Mouse (Mus musculus) neutrophil, adult 59 days (primary cell): ENCODE data around the gene Clpb. TPM values are rescaled to one million over a fixed set of nuclear protein-coding genes. Genes with fewer than 3 reads are reported as not detected.

Experiments
- total RNA-seq, 2 experiments: library from RNA; stranded (reverse); gene quantifications; 1 replicate in 1 of 2; 2 replicates in 1 of 2; pipeline ENCODE4 v1.2.4; 2023

The Clpb gene
- total RNA-seq, result 10 to 100 TPM; 11.5 to 11.8 TPM

DNA sequence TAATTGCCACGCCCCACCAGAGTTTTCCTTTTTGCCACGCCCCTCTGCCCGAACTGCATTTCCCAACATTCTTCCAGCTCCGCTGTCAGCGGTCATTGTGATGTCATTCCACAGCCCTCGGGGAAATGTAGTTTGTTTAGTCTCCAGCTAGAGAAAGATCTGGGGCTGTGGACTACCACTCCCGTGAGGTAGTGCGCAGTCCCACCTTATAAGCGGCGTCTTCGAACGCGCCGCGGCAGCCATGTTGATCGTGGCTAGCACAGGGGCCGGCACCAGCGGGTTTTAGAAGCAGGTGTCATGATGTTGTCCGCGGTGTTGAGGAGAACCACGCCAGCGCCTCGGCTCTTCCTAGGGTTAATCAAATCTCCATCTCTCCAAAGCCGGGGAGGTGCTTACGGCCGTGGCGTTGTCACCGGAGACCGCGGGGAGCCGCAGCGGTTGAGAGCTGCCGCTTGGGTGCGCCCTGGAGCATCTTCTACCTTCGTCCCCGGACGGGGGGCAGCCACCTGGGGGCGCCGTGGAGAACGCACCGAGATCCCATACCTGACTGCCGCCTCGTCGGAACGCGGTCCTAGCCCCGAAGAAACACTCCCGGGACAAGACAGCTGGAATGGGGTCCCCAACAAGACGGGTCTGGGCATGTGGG is at the start of gene Clpb:
TSS of gene Clpb (plus strand) at position 120 of the 646 bp plus-strand sequence.

DNA sequence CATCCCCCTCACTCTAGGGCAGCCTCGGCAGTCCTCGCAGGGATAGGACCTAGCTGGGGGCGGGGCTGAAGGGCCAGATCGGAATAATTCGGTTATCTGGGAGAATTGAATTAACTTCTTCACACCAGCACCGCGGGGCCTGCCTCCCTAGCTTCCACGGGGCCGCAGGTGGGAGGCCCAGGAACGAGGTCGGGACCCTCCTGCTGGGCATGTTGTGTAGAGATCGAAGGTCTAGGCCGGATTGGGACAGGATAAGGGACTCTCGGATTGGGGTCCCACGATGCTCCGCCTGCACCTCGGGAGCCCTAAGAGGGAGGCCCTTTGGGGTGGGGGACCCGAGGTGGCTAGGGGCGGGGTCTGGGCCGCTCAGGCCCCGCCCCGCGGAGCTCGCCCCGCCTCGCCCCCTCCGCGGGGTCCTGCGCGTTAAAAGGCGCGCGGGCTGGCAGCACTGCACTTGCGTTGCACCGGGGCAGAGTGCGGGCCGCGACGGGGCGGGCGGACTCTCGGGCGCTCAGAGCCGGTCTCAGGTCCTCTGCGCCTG is 154.5 kb downstream of the Clpb start, which contains the start of gene Phox2a:
TSS of gene Phox2a (plus strand) at position 453 of the 541 bp plus-strand sequence.

DNA sequence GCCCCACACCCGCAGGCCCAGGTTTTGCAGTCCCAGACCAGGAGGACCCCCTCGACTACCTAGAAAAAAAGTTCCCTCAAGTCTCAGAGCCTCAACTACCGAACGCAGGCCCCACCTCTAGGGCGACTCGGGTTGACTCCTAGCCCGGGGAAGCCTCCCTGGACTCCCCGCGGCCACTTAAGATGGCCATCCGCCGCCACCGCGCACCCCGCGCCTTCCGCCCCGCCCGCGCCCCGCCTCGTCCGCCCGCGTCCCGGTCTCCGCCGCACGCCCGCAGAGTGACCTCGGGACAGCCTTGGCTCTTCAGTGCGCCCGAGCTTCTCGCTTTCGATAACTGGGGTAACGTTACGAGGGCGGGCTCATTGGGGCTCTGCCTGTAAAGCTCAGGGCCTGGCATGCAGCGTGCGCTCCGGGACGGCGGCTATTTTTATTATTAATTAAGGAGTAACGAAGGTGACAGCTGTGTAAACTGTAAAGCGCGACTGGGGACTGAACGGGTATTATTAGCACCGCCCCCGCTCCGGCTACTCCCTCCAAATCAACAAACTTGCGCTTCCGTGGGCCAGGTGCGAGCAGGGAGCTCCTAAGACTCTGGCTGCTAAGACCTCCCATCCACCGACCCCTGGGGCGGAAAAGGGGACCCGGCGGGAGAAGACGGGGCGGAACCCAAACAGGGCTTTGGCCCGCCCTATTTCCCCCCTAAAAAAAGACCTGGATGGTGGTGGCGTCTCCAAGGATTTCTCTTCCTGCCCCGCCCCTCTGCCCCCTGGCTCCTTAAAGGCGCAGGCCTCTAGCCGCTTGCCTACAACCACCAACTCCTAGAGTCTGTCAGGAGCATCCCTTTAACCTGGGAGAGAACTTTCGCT is 174.4 kb downstream of the Clpb start, which contains the start of gene Inppl1:
TSS of gene Inppl1 (minus strand) at position 624 of the 866 bp plus-strand sequence.

Other genes with a start within 250 kb of the Clpb start
- 100 to 1,000 TPM; 174 to 205 TPM for gene Pde2a, start 241.9 kb upstream of the Clpb start, total RNA-seq
- not detected for gene Art2b, start 78.0 kb upstream of the Clpb start, total RNA-seq
- not detected for gene Phox2a, start 154.7 kb downstream of the Clpb start, total RNA-seq
- 10 to 100 TPM; 16.0 to 19.6 TPM for gene Inppl1, start 174.6 kb downstream of the Clpb start, total RNA-seq
- gene Folr2, start 193.6 kb downstream of the Clpb start, total RNA-seq, result 1 to 10 TPM in 1 of 2 experiments, not detected in 1; 1.6 TPM
- 10 to 100 TPM; 40.4 to 54.5 TPM for gene Anapc15, start 200.1 kb downstream of the Clpb start, total RNA-seq
- not detected for gene Folr1, start 207.2 kb downstream of the Clpb start, total RNA-seq
- 100 to 1,000 TPM; 111 to 123 TPM for gene Lamtor1, start 242.3 kb downstream of the Clpb start, total RNA-seq
- gene Tomt, start 242.7 kb downstream of the Clpb start, total RNA-seq, result not detected